Mouse (Mus musculus) heart, postnatal 25 days (tissue): Measurements from ENCODE around the gene Cd40lg. TPM values are rescaled to one million over a fixed set of nuclear protein-coding genes. Genes with fewer than 3 reads are reported as not detected.

ENCODE experiments used
- DNase-seq: peaks from one replicate; pipeline ENCODE4 v3.0.0; 2022; ENCODE audit warnings: low spot score
- intact Hi-C: fragments of 180-260 bp; cut with DNase I; formaldehyde crosslinking; loops from one replicate; pipeline ENCODE4 v1.15.1; 2025
- total RNA-seq, 2 experiments: library from RNA; stranded (reverse); gene quantifications; 2 replicates each; pipeline ENCODE4 v1.2.3; 2021

The Cd40lg gene
- total RNA-seq = not detected

DNA sequence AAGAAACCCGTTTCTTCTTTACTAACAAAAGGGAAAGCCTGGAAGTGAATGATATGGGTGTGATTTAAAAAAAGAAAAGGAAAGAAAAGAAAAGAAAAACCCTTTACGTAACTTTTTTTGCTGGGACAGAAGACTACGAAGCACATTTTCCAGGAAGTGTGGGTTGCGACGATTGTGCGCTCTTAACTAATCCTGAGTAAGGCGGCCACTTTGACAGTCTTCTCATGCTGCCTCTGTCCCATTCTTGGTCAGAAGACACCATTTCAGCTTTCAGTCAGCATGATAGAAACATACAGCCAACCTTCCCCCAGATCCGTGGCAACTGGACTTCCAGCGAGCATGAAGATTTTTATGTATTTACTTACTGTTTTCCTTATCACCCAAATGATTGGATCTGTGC, at the start of gene Cd40lg:
Cd40lg (plus strand) TSS at position 268 of the 400 bp plus-strand sequence.
- no peak for DNase-seq
- intact Hi-C loops = no loop called here

DNA sequence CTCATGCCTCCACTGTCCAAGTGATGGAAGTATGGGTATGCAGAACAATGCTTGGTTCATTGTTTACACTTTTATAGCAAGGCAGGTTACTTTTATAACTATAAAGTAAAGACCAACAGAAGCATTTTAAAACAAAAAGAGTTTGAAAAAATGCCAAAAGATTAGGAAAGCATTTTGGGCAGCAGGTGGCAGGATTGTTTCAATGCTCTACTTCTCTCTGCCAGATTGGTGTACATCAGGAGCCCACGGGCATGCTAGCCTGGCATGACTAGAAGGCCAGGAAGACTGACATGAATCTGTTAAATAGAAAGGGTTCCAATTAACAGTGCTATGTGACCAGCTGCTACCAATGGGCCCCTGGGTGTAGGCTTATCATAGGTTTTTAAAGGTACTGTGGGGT, 45.4 kb upstream of the Cd40lg start:
- no peak for DNase-seq
- intact Hi-C loops = no loop called here

DNA sequence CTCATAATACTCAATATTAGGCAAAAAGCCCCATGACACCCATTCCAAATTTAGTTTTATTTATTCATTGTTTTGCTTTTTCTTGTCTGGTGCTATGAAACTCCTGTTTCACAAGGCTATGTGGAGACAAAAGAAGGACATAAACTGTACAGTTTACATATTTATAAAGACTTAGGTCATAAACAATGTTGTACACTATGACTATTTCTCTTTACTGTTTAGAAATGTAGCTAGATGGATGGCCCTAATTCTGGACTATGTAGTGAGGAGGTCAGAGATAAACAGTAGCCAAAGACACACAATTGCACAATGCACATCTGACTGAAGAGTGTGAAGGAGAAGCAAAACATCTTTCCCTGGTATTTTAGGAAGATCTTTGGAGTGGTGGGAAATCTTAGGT, 40.7 kb upstream of the Cd40lg start:
- intact Hi-C loops = no loop called here

DNA sequence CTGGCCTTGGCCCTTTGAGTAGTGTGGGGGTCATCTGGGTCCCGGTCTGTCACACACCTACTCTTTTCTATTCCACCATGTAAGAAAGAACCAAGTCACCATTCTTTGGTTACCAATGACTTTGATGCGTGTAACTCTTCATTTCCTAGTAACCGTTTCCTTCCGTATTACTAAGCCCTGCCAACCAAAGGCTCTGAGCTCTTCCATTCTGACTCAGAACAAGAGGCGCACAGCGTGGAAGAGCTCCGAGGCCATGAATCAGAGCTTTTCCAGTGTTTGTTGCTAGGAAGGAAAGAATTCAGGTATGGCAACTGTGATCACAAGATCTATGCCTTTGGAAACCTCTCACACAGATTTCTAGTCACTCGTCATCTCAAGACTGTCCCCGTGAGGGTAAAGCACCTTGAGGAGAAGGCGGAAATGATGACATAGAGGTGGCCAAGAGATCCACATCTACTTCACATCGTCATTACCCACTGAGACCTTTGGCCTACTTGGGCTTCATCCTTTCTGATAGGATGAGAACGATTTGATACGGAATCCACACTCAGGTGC, 34.6 kb upstream of the Cd40lg start:
- intact Hi-C loops = no loop called here
- no peak for DNase-seq

More for the DNA sequence above, 40.7 kb upstream of the Cd40lg start:
- DNase-seq = no peak

DNA sequence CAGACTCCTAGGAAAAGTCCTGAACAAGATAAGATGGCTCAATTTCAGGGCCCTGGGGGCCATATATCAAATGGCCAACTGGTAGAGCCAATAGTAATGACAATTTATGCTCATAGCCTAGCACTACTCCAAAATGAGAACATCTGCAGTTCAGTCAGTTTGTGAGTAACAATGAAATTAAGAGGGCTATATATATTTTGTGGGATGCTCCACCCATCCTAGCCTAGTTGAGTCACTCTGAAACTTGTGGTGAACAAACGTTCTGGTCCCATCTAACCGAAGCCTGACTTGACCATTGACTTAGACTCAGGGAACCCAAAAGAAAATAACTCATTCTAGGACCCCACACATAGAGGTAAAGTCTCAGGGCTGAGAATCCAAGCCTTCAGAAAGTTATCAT, 29.5 kb upstream of the Cd40lg start:
- no peak for DNase-seq
- intact Hi-C loops = no loop called here

DNA sequence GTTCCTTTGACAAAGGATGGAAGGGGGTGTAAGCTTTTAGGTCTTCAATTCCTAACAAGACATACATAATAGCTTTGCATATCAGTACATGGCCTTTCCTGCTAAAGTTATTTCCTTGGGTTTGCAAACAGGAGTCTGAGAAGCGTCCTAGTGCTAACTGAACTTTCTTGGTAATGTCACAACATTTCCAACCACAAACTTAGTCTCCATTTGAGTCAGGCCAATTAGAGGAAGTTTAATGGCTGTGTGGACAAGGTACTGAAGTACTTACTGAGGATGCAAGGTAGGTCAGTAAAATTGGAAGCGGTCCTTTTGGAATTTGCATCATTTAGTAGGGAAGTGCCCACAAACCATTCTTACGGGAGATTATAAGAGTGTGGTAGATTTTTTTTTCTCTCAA, 28.6 kb upstream of the Cd40lg start:
- no peak for DNase-seq
- intact Hi-C loops = no loop called here

DNA sequence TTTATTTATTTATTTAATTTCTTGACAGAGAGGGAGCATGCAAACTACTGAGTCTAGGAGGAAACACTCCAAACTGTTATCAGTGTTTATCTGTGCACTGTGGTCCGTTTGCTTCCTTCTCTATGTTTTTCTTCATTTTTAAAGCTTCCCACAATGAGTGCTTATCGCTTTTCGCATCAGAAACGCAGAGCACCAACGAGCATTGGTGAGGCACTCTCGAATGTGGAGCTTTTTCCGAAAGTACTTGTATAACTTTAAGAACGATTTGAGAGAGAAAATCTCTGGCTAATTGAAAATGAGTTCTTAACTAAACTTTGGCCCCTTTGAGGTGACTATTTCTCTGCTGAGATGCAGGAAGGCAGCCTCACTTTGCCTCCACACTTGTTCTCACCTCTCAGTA, 24.6 kb upstream of the Cd40lg start:
- DNase-seq = no peak
- intact Hi-C loops = no loop called here

DNA sequence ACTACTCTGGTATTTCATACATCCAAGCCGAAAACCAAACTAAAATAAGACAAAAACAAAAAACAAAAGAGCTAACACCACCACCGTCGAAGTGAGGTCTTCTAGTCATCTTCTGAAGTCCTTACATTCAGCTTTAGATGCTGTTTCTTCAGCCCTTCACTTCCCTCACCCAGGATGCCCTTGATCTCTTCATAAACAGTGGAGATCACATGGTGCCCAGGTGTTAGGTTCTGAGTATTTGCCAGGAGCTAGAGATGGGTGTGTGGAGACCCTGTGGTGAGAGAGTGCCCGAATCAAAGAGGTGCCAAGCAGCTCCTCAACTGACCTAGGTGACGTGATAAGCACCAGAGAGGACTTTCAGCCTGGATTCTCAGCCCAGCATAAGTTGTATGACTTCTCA, 22.6 kb upstream of the Cd40lg start:
- no peak for DNase-seq
- intact Hi-C loops = no loop called here

DNA sequence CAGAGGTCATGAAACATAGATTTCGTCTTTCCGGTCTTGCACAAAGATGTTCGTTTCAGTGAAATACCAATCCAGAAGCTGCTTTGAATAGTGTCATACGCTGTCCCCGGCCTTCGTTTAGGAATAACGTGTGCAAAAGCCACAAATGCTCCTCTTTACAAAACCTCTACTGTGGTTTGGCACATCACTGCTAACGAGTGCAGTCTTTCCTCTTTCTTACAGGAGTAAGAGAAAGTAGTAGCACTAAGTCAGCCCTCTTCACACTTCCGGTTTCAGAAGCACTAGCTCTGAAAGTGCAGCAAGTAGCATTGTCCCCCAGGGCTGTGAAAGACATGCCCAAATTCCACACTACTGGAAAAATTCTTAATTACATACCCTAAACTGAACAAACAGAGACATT, 15.6 kb upstream of the Cd40lg start:
- intact Hi-C loops = no loop called here
- DNase-seq = no peak

DNA sequence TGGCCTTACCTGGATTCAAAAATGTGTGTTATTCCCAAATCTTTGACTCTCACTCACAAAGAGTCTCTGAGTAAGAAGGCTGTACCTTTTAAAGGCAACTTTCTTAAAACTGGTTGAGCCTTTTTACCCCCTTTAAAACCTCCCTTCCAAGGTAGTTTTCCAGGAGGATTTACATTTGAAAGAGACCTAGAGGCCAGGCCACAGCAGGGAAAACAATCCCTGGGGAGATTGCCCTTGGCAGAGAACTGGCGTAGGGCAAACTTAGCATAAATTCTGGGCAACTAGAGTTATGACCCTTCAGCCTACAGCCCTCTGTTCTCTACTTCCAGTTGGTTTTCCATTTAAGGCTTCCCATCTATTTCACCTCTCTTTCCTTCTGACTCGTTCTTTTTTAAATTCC, 13.9 kb upstream of the Cd40lg start:
- intact Hi-C loops = no loop called here
- DNase-seq = no peak

DNA sequence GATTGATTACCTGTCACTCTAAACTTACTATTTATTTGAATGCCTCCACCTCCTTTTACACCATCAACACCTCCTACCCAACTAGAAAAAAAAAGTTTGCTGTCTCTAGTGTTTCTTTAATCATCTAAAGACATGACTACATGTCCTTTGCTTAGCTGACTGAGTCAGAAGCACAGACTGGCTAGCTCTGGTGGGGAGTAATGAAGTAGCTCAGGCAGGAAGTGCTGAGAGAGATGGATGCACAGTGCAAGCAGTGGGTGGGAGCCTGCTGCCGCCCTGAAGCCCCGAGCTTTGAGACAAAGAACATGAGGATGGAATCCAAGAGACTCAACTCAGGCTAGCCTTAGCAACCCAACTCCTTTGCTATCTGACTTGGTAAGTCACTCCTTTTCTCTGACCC, 11.5 kb upstream of the Cd40lg start:
- DNase-seq = no peak

DNA sequence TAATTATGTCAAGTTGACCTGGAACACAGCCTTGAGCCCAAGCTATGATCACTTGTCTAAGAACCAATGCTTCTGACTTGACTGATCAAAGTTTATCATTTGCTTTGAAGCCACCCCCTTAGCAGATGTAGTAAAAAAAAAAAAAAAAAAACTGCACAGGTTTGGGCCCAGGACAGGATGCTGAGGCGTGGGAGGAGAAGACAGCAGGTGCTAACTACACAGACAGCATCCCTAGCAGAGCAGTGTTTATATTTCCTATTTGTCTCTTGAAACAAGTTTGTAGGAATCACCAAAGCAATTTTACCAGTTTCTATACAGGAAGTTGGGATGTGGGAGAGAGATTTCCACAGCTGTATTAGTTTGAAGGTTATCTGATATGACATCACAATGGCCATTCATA, 1.4 kb upstream of the Cd40lg start:
- no peak for DNase-seq

More for the DNA sequence above, 11.5 kb upstream of the Cd40lg start:
- intact Hi-C loops = no loop called here

DNA sequence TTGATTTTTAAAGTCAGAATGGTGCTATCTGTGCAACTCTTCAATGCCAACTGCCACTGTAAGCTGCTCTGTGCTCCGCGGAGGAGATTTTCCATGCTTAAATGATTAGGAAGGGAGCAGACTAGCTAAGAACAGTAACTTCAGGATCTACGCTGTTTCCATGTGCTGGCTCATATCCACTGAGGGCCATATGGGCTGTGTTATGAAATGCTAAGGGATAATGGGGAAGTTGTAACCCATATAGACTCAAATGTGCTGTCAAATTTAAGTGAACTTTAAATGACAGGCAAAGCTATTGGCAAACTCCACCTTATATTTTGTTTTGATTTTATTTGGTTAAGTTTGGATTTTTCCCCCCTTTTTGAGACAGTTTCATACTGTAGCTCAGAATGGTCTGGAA, 919 bp downstream of the Cd40lg start:
- DNase-seq = no peak
- intact Hi-C loops = no loop called here

More for the DNA sequence above, 1.4 kb upstream of the Cd40lg start:
- intact Hi-C loops = no loop called here

DNA sequence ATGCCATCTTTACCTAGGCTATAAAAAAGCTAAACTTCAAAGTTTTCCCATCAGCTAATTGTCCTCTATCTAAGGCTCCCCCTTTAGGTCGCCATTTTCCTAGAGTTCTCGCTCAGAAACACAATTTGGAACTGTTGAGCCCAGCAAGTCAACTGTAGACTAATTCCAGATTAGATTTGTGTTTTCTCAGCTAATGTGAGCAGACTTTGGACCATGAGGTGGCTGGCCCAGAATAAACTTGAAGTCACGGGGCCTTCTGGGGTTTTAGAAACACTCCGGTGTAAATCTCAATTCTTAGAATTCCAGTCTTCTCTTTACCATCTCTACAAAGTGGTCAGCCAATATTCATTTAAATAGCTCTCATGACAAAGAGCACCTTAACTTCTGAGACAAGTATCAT, 3.6 kb downstream of the Cd40lg start:
- DNase-seq = no peak
- intact Hi-C loops = no loop called here

DNA sequence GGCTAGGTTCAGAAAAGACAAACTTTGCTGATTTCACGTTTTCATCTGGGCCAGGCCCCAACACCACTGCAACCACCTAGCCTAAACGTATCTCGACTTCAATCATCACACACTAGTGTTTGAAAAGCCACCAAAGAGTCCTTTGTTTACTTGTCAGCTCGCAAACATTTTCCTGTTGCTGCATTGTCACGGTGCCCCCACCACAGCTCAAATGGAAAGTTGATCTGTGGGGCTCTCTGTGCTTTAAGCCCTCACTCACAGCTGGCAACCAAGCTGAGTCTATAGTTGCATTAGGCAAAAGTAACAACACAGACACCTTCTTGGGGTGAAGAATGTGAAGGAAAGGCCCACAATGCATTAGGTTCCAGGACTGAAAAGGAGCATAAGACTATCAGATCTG, 4.3 kb downstream of the Cd40lg start:
- DNase-seq = no peak
- intact Hi-C loops = no loop called here

DNA sequence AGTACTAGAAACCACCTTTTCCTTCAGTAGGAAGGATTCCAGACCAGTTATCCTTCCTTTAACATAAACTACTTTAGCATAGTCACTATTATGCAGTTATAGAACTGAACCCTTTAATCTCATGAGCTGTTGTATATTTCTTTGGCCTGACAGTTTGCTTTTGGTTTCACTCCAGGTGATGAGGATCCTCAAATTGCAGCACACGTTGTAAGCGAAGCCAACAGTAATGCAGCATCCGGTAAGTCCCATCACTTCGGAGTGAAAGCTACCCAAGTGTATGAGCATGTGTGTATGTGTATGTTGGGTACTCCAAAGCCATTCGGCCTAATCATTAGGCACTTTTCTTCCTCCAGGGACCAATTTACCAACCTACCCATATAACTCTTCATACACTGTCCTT, 7.6 kb downstream of the Cd40lg start:
- intact Hi-C loops = no loop called here
- DNase-seq = no peak

DNA sequence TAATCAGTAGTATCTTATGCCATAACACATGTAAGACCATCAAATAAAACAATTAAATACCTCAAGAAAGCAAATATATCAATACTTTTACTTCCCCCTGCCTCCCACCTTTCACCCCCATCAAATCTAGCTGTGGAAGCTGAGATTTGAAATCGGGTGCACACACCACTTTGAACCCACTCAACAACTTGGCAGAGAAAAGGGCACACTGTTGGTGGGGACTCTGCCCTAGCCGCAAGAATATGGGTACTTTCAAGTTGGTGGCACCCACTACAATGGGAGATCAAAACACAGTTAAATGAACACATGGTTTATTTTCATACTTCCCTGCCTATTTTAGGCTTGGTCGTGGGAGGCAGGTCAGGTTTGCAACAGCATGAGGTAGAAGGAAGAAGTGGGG, 9.9 kb downstream of the Cd40lg start:
- DNase-seq = no peak
- intact Hi-C loops = no loop called here

DNA sequence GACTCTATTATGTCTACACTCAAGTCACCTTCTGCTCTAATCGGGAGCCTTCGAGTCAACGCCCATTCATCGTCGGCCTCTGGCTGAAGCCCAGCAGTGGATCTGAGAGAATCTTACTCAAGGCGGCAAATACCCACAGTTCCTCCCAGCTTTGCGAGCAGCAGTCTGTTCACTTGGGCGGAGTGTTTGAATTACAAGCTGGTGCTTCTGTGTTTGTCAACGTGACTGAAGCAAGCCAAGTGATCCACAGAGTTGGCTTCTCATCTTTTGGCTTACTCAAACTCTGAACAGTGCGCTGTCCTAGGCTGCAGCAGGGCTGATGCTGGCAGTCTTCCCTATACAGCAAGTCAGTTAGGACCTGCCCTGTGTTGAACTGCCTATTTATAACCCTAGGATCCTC, 11.4 kb downstream of the Cd40lg start:
- DNase-seq = no peak
- intact Hi-C loops = no loop called here

DNA sequence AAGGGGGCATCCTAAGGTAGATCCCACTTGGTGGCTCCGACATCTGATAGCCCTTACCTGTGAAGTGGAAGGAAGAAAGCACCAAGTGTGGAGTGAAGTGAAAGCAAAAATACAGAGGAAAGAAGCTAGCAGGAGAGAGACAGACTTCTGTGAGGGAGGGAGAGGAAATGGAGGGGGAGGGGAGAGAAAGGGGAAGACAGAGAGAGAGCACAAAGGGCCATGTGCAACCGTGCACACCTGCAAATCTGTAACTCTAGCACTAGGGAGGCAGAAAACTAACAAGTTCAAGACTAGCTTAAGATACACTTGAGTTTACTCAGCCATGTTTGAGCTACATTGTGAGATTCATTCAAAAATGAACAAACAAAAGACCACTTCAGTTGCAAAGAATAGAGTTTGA, 16.2 kb downstream of the Cd40lg start:
- no peak for DNase-seq
- intact Hi-C loops = no loop called here

DNA sequence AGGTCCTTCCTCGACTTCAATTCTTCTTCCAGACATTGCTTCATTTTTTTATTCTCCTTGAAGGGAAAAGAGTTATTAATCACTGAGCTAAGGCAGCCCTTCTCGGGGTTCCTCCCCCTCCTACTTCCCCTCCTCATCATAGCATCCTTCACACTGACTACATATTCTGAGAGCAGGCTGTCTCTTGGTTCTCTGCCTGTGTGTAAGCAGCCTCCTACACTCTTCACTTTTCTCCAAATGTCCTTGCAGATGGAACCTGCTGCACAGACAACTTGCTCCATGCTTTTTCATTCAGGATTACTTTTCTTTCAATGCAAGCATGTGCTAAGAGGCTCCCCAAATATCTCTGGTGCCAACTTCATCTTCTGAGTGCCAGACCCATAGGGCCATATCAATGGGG, 21.7 kb downstream of the Cd40lg start:
- DNase-seq = no peak
- intact Hi-C loops = loop anchor here (10.0 kb wide), 1 partner anchor 151 kb away; no protein-coding TSS in a partner anchor

DNA sequence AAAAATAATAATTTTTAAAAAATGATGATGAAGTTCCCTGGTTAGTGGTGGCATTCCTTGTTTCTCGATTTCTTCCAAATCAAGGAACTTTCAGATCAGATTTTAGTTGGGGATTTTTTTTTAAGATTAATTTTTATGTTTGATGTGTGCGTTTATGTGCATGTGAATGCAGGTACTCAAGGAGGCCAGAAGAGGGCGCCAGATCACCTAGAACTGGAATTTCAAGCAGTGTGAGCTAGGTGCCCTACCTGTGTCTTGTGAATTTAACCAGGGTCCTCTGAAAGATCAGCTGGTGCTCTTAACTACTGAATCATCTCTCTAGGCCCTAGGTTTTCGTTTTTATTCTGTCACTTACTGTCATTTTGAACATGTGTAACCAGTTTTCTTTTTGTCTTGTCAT, 24.0 kb downstream of the Cd40lg start:
- intact Hi-C loops = loop anchor here (10.0 kb wide), 1 partner anchor 149 kb away; no protein-coding TSS in a partner anchor
- no peak for DNase-seq

DNA sequence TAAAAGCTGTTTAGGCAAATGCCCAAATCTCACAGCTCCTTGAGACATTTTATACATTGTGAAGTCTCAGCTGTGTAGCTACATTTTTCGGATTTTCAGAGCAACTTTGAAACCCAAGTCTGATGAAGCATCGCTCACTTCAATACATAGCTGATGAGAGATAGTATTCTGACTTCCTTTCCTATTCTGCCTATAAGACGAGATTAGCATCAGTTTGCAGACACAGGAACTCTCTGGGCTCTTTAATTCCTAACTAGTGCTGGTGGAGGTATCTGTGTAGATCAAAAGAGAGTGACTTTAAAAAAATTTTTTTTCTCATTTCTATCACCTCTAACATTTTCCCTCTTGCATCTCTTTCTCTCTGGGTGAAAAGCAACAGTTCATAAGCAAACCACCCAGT, 26.6 kb downstream of the Cd40lg start:
- intact Hi-C loops = loop anchor here (10.0 kb wide), 1 partner anchor 146 kb away; no protein-coding TSS in a partner anchor

More for the DNA sequence above, 26.6 kb downstream of the Cd40lg start:
- no peak for DNase-seq
